ENCODE assay signal across 8 mouse cellular contexts in genomic region chr14:54413877-54414700, GRCm38 (mm10). TPM values are rescaled to one million over a fixed set of nuclear protein-coding genes. Genes with fewer than 3 reads are reported as not detected.
DNase-seq lines count a peak whose midpoint lies in the region; ATAC-seq lines count a peak whose summit lies in the region.

No protein-coding gene starts in this region.

- H3K4me2 ChIP-seq in heart, embryonic 11.5 days: peak overlapping the region; percentile 58
- H3K4me2 ChIP-seq in kidney, embryonic 15.5 days: peak overlapping the region; percentile 52

- 8% methylated on average over 18 of the region's 18 CpGs for WGBS in heart, embryonic 11.5 days (ENCODE audit: insufficient replicate concordance)
- WGBS in kidney, embryonic 15.5 days: 8% methylated on average over 18 of the region's 18 CpGs

- ATAC-seq in heart, embryonic 11.5 days (replicated peaks; ENCODE audit: insufficient number of reproducible peaks, low FRiP score, low TSS enrichment): no peak
- peak; percentile 50; the same call in 1 of the 2 replicates for ATAC-seq in kidney, embryonic 15.5 days (replicated peaks; ENCODE audit: low FRiP score)
- no peak for ATAC-seq in CD4-positive, CD25-positive, alpha-beta regulatory T cell, adult 4 months
- ATAC-seq in cerebellum, adult (ENCODE audit: insufficient number of reproducible peaks, low FRiP score, low TSS enrichment): no peak

- peaks cover 34% of the 10 kb centered on the region for H3K4me1 ChIP-seq in heart, embryonic 11.5 days (ENCODE audit: control insufficient read depth, insufficient read depth, low read length)
- H3K4me1 ChIP-seq in kidney, embryonic 15.5 days: peaks cover 58% of the 10 kb centered on the region

- H3K9ac ChIP-seq in heart, embryonic 11.5 days (ENCODE audit: low read depth, low read length): peak overlapping the region; percentile 56
- H3K9ac ChIP-seq in kidney, embryonic 15.5 days: no peak overlapping the region

- H3K27ac ChIP-seq in heart, embryonic 11.5 days (ENCODE audit: low read depth, low read length): no peak overlapping the region
- peak overlapping the region; percentile 67 for H3K27ac ChIP-seq in kidney, embryonic 15.5 days

- H3K9me3 ChIP-seq in heart, embryonic 11.5 days (replicated peaks; ENCODE audit: control insufficient read depth, low read length): no peaks in the 10 kb centered on the region
- H3K9me3 ChIP-seq in kidney, embryonic 15.5 days (replicated peaks): no peaks in the 10 kb centered on the region

- no peaks in the 10 kb centered on the region for H3K27me3 ChIP-seq in heart, embryonic 11.5 days (ENCODE audit: control insufficient read depth, insufficient read depth, low read length)
- H3K27me3 ChIP-seq in kidney, embryonic 15.5 days: 0 out of 2 replicates have a peak, but pooled peaks cover 4% of the 10 kb centered on the region

- H3K36me3 ChIP-seq in heart, embryonic 11.5 days (ENCODE audit: control insufficient read depth, insufficient read depth, low read length): no peaks in the 10 kb centered on the region
- no peaks in the 10 kb centered on the region for H3K36me3 ChIP-seq in kidney, embryonic 15.5 days

- peak; percentile 30 for DNase-seq in thymus, postnatal 25 days
- no peak for DNase-seq in thymus, postnatal 10 days (ENCODE audit: low spot score in 2 of 2)
- peak; percentile 68 for DNase-seq in lung, postnatal 10 days
- no peak for DNase-seq in yolk sac, embryonic 10.5 days (ENCODE audit: low spot score)

- H3K4me3 ChIP-seq in heart, embryonic 11.5 days (ENCODE audit: low read depth, low read length): peak overlapping the region; percentile 15; the same call in 1 of the 2 replicates
- peak overlapping the region; percentile 18 for H3K4me3 ChIP-seq in kidney, embryonic 15.5 days (replicated peaks)

RNA-seq across cellular contexts. Expression of gene Slc7a7, which starts 3.5 kb away (rescaled TPM):
- 8.0 TPM in 2 replicates for polyA plus RNA-seq in heart, embryonic 11.5 days (2014; fragmentation: Nextera tagmentation; extraction: Ambion mirVana)
- polyA plus RNA-seq in kidney, embryonic 15.5 days (2015; fragmentation: Nextera tagmentation; extraction: Ambion mirVana): 11.0 and 11.4 TPM in 2 replicates
- 1 to 10 TPM; 1.2 to 1.3 TPM for polyA plus RNA-seq in CD4-positive, CD25-positive, alpha-beta regulatory T cell, adult 4 months (2017; shearing (Covaris generic))

RNA-seq across cellular contexts. Expression of gene Mrpl52, which starts 12.6 kb away (rescaled TPM):
- polyA plus RNA-seq in heart, embryonic 11.5 days (2014; fragmentation: Nextera tagmentation; extraction: Ambion mirVana): 242 and 250 TPM in 2 replicates
- polyA plus RNA-seq in kidney, embryonic 15.5 days (2015; fragmentation: Nextera tagmentation; extraction: Ambion mirVana): 265 and 305 TPM in 2 replicates
- 100 to 1,000 TPM; 216 to 249 TPM for polyA plus RNA-seq in CD4-positive, CD25-positive, alpha-beta regulatory T cell, adult 4 months (2017; shearing (Covaris generic))

RNA-seq across cellular contexts. Expression of gene Mmp14, which starts 17.3 kb away (rescaled TPM):
- polyA plus RNA-seq in heart, embryonic 11.5 days (2014; fragmentation: Nextera tagmentation; extraction: Ambion mirVana): 84.3 and 90.2 TPM in 2 replicates
- 155 and 168 TPM in 2 replicates for polyA plus RNA-seq in kidney, embryonic 15.5 days (2015; fragmentation: Nextera tagmentation; extraction: Ambion mirVana)
- not detected for polyA plus RNA-seq in CD4-positive, CD25-positive, alpha-beta regulatory T cell, adult 4 months (2017; shearing (Covaris generic))

RNA-seq across cellular contexts. Expression of gene Lrp10, which starts 49.8 kb away (rescaled TPM):
- 31.8 and 35.2 TPM in 2 replicates for polyA plus RNA-seq in heart, embryonic 11.5 days (2014; fragmentation: Nextera tagmentation; extraction: Ambion mirVana)
- 46.8 and 54.6 TPM in 2 replicates for polyA plus RNA-seq in kidney, embryonic 15.5 days (2015; fragmentation: Nextera tagmentation; extraction: Ambion mirVana)
- 10 to 100 TPM; 59.9 to 60.2 TPM for polyA plus RNA-seq in CD4-positive, CD25-positive, alpha-beta regulatory T cell, adult 4 months (2017; shearing (Covaris generic))

RNA-seq across cellular contexts. Expression of gene Oxa1l, which starts 53.5 kb away (rescaled TPM):
- 61.7 and 62.5 TPM in 2 replicates for polyA plus RNA-seq in heart, embryonic 11.5 days (2014; fragmentation: Nextera tagmentation; extraction: Ambion mirVana)
- polyA plus RNA-seq in kidney, embryonic 15.5 days (2015; fragmentation: Nextera tagmentation; extraction: Ambion mirVana): 50.9 and 61.0 TPM in 2 replicates
- polyA plus RNA-seq in CD4-positive, CD25-positive, alpha-beta regulatory T cell, adult 4 months (2017; shearing (Covaris generic)): 10 to 100 TPM; 77.4 to 80.4 TPM

Comparison
In these comparisons a context has a peak if more than half of its experiments do, and no peak if none do; other contexts are left out.
1. DNase-seq: peak in thymus, postnatal 25 days (single experiment) and lung, postnatal 10 days (single experiment); none in thymus, postnatal 10 days (0 of 2) and yolk sac, embryonic 10.5 days (single experiment).
2. RNA of gene Mmp14, which starts 17.3 kb away (polyA plus RNA-seq): 155 to 168 TPM in kidney, embryonic 15.5 days and 84.3 to 90.2 TPM in heart, embryonic 11.5 days; not detected in CD4-positive, CD25-positive, alpha-beta regulatory T cell, adult 4 months; every median in the first group is over 10 times any median in the second.